Mouse (Mus musculus) bone marrow, adult 2 months (tissue): ENCODE measurements around the gene Perm1. TPM values are rescaled to one million over a fixed set of nuclear protein-coding genes. Genes with fewer than 3 reads are reported as not detected.

ENCODE experiments used
- H3K27ac ChIP-seq: fragments of 200-500 bp; 2 replicates; pipeline ENCODE4 v1.5.1; 2012; ENCODE audit warnings: low read depth, mild to moderate bottlenecking, control low read depth, inconsistent platforms, low read length; ENCODE audit not compliant: control insufficient read depth, poor library complexity, insufficient read depth
- H3K4me1 ChIP-seq: fragments of 200-500 bp; 2 replicates; pipeline ENCODE4 v1.6.1; 2011; ENCODE audit warnings: low read length; ENCODE audit not compliant: control insufficient read depth, insufficient read depth
- H3K4me3 ChIP-seq: fragments of 200-500 bp; replicated peaks from 2 replicates; pipeline ENCODE3; 2011; ENCODE audit warnings: mild to moderate bottlenecking, low read depth, low read length, control low read depth; ENCODE audit not compliant: control insufficient read depth
- CTCF ChIP-seq: fragments of 200-500 bp; IDR thresholded peaks from 2 replicates; pipeline ENCODE4 v1.5.1; 2011; ENCODE audit warnings: low read length, control low read depth; ENCODE audit not compliant: control insufficient read depth, insufficient read depth
- POLR2A ChIP-seq: fragments of 200-500 bp; IDR thresholded peaks from 2 replicates; pipeline ENCODE4 v1.6.1; 2011; ENCODE audit warnings: low read depth, mild to moderate bottlenecking, control low read depth, low read length, borderline replicate concordance; ENCODE audit not compliant: control insufficient read depth
- WGBS: fragments of 180-500 bp; shearing (Covaris S2); methylation state at CpG from one replicate; pipeline ENCODE4 v1.1.7; 2018; 5-methylcytosine and 5-hydroxymethylcytosine counted together
- polyA plus RNA-seq: library from polyadenylated mRNA; stranded (reverse); fragments of >200 nt; gene quantifications from 2 replicates; pipeline ENCODE4 v1.2.4, GENCODE M21; 2011; ENCODE audit warnings: low replicate concordance; ENCODE audit not compliant: missing spikeins, insufficient read depth, insufficient read length

Perm1 gene
- polyA plus RNA-seq, 1 experiment = 1.8 TPM

DNA sequence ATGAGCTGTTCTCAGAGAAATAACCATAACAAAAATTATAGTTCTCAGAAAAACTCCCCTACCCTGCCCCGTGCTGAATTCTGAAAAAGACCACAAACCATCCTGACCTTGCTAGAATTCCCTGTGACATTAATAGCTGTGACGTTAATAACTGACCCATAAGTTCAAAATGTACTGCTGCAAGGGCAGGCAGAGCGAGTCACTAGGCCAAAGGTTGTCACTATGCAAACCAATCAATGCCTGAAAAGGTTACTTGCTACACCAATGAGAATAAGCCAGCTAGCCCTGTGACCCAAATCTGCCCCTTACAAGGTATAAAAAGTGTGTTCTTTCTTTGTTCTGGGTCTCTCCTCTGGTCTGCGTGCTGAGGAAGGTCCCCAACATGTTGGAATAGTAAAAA is 6.8 kb upstream of the Perm1 start:
- 94% methylated on average over 4 of the region's 4 CpGs for WGBS
- Histone ChIP-seq H3K27ac (no peak overlapping the region), H3K4me1 (peaks cover 2% of the 10 kb centered on the region; the same call in 1 of the 2 replicates), H3K4me3 (no peak overlapping the region)
- TF ChIP-seq CTCF (no peak), POLR2A (no peak)

DNA sequence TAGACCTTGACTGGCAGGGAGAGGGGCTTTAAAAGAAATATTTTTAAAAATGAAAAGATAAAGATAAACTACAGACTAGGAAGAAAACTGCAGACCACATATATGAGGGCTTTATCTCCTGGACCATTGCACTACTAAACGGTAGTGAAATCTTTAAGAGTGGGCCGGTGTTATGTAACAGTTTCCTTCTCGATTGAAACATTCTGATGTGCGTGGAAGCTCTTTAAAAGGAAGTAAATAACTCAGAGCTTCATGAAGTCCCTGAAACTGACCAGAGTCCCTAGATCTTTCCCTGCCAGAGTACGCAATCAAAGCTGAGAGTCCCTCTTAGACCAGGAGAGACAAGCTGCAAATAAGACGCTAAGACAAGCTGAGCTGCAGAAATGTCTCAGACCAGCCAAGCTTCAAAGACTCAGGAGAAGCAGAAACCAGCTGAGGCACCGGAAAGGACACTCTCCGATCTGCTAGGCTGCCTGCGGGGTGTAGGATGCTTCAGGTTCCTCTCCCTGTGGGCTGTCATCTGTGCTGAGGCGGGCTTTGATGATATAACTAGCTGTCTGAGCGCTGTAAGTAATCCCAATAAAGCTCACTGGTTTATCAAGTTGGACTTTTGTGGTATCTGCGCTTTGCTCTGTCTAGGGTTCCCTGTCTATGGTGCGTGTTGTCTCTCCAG is 5.6 kb upstream of the Perm1 start:
- no peaks in the 10 kb centered on the region; the same call in 1 of the 2 replicates for H3K4me1 ChIP-seq
- peak overlapping the region; percentile 35 for H3K4me3 ChIP-seq
- H3K27ac ChIP-seq = peak overlapping the region; percentile 87
- TF ChIP-seq POLR2A = no peak
- TF ChIP-seq CTCF = no peak
- WGBS = 39% methylated on average over 13 of the region's 13 CpGs

DNA sequence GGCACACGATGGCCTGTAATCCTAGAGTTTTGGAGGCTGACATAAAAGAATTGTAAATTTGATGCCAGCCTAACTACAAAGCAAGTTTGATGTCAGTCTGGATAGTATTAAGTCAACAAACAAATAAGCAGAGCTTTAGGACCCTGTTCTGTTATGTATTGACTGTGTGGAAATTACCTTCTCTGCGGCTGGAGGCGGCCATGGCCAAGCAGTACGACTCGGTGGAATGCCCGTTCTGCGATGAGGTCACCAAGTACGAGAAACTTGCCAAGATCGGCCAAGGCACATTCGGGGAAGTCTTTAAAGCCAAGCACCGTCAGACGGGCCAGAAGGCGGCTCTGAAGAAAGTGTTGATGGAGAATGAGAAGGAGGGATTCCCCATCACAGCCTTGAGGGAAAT is 2.5 kb upstream of the Perm1 start:
- no peak overlapping the region for H3K27ac ChIP-seq
- no peak for TF ChIP-seq POLR2A
- no peak for TF ChIP-seq CTCF
- WGBS = 92% methylated on average over 13 of the region's 13 CpGs

DNA sequence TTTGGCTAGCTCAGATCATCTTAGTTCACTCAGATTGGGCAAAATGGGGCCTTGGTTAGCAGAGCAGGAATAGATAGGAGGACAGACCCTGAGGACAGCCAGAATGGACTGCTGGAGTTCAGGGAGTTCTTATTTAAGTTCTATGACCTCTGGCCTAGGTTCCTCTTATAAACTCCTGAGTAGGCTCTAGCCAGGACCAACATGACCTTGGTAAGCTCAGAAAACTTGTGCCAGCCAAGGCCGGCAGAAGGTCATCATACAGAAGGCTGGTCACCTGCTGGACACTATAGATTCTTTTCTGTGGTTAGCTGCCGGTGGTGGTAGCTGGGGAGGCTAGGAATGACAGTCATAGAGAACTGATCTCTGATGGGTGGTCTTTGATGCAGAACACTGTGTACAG is 528 bp downstream of the Perm1 start:
- no peaks in the 10 kb centered on the region for H3K4me1 ChIP-seq
- no peak overlapping the region for H3K4me3 ChIP-seq
- WGBS = 81% methylated on average over 2 of the region's 2 CpGs
- TF ChIP-seq CTCF (no peak), POLR2A (no peak)
- H3K27ac ChIP-seq = no peak overlapping the region

More for the DNA sequence above, 2.5 kb upstream of the Perm1 start:
- Histone ChIP-seq H3K4me1 (no peaks in the 10 kb centered on the region; the same call in 1 of the 2 replicates), H3K4me3 (no peak overlapping the region)

DNA sequence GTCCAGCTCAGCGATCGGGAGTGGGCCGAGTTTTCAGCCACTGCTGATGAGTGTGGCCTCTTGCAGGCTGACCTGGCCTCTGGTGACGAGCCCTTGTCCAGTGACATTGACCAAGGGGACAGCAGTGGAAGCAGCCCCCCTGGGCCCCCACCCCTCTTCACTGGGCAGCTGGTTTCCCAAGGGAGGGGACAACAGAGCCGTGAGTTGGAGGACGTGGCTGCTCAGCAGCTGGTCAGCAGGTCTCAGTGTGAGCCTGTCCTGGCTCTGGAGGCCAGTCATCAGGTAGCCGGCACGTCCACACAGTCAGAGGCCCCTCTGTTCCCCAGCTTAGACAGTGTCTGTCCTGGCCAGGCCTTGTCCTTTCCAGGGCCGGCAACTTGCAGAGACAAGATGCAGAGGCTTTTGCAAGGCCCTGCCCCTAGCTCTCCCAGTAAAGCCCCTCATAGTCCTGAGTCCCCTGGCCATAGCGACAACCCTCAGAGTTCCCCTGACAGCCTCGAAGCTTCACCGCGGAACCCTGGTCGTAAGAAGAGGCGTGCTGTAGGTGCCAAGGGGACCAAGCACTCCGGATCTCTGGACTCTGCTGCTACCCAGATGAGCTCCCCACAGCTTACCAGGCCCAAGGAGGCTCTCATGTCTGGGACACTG is 1.5 kb downstream of the Perm1 start:
- Histone ChIP-seq H3K4me1 (no peaks in the 10 kb centered on the region), H3K27ac (no peak overlapping the region), H3K4me3 (no peak overlapping the region)
- TF ChIP-seq POLR2A (no peak), CTCF (no peak)
- WGBS = 79% methylated on average over 16 of the region's 16 CpGs

DNA sequence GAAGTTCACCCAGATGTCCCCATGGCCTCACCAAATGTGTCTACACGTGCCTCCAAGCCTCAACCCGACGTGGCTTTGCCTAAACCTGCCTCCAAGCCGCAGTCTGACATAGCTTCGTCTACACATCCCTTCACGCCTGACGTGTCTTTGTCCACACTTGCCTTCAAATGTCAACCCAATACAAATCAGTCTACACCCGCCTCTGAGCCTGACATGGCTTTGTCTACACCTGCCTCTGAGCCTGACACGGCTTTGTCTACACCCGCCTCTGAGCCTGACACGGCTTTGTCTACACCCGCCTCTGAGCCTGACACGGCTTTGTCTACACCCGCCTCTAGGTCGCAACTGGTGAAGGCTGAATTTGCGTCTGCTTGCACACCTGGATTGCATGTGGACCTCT is 2.2 kb downstream of the Perm1 start:
- 85% methylated on average over 16 of the region's 16 CpGs for WGBS
- Histone ChIP-seq H3K4me3 (no peak overlapping the region), H3K4me1 (no peaks in the 10 kb centered on the region), H3K27ac (no peak overlapping the region)
- TF ChIP-seq POLR2A = no peak
- no peak for TF ChIP-seq CTCF

DNA sequence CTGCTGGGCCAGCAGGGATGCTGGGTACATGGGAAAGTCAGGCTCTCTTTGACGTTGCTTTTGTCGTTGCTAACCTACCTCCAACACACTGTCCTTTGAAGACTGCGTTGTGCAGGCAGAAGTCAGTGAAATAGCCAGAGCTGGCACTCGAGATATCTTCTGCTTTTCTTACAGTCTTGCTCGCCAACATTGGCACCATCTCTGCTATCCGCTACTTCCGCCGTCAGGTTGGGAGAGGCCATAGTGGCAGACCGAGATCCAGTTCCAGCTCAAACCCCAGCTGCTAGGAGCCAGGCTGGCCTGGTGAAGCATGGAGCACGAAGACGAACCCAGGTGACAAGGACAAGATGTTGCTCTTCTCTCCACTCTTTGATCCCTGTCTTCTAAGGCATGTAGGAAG is 4.3 kb downstream of the Perm1 start:
- Histone ChIP-seq H3K4me3 (no peak overlapping the region), H3K27ac (no peak overlapping the region), H3K4me1 (no peaks in the 10 kb centered on the region)
- TF ChIP-seq POLR2A (no peak), CTCF (no peak)
- 77% methylated on average over 11 of the region's 11 CpGs for WGBS

DNA sequence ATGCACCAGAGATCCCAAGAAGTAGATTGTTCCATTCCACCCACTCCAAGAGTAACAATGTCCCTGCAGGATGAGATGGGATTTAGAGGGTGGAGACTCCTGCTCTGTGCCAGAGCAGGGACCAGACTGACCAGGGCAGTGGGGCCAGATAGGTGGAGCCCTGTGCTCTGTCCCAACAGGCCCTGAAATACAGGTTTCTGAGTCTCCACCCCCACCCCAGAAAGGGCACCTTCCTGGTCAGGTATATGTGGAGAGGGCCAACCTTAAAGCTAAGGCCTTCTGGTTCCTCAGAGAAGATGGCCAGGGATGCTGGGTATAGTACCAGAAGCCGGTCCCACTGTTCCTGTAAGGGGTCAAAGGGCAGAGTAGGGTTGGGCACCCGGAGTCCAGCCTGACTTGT is 8.6 kb downstream of the Perm1 start:
- Histone ChIP-seq H3K4me1 (no peaks in the 10 kb centered on the region; the same call in 1 of the 2 replicates), H3K27ac (no peak overlapping the region), H3K4me3 (no peak overlapping the region)
- TF ChIP-seq CTCF (no peak), POLR2A (no peak)
- 81% methylated on average over 2 of the region's 2 CpGs for WGBS

DNA sequence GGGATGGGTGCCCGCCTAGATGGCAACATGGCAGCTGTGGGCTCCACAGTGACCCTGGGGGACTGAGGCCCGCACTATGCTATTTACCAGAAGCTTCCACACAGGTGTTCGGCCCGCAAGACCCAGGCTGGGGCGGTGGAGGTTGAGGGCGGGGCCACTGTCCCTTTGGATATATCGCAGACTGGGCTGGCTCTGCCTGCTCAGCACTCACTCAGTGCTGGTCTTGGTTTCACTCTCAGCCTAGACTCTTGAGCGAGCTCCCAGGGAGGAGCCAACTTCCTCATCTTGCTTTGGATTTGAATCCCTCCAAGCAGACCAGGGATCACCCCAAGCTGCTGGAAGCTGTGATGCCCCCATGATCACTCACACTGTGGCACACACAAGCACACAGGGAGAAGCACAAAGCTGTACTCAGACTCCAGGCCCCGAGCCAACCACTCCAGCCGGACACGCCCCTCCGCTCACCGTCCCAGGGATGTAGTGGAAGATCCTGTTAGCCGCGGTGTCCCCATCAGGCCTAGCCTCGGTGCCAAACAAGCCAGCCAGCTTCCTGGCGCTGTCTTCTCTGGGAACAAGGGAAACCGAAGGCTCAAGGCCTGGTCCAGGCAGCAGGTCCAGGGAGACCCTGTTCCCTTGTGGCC is 12.2 kb downstream of the Perm1 start:
- no peaks in the 10 kb centered on the region; the same call in 1 of the 2 replicates for H3K4me1 ChIP-seq
- 70% methylated on average over 18 of the region's 18 CpGs for WGBS
- no peak overlapping the region for H3K27ac ChIP-seq
- H3K4me3 ChIP-seq = no peak overlapping the region
- TF ChIP-seq CTCF = no peak
